Mouse (Mus musculus) hindbrain, embryonic 14.5 days (tissue): ENCODE data around the gene Yif1b. TPM values are rescaled to one million over a fixed set of nuclear protein-coding genes. Genes with fewer than 3 reads are reported as not detected.

Source experiments
- ATAC-seq: fragments of 200-750 bp; cut with Nextera tagmentation; 2 replicates; pipeline ENCODE4 v1.8.0; 2017; ENCODE audit warnings: moderate number of reproducible peaks, mild to moderate bottlenecking, moderate TSS enrichment, moderate library complexity; ENCODE audit not compliant: low FRiP score
- DNase-seq: peaks from one replicate; pipeline ENCODE4 v3.0.0-alpha.2; 2015; ENCODE audit warnings: low spot score
- H3K27ac ChIP-seq: fragments of 300-500 bp; sonication (generic); 2 replicates; pipeline ENCODE4 v1.5.1; 2014; ENCODE audit warnings: mild to moderate bottlenecking, moderate library complexity
- H3K27me3 ChIP-seq: fragments of 300-500 bp; sonication (generic); 2 replicates; pipeline ENCODE4 v1.6.1; 2014; ENCODE audit warnings: mild to moderate bottlenecking, low read length, mixed read lengths; ENCODE audit not compliant: control insufficient read depth, insufficient read depth
- H3K36me3 ChIP-seq: fragments of 300-500 bp; sonication (generic); replicated peaks from 2 replicates; pipeline ENCODE4 v1.6.1; 2014; ENCODE audit not compliant: control insufficient read depth, insufficient read depth
- H3K4me1 ChIP-seq: fragments of 300-500 bp; sonication (generic); replicated peaks from 2 replicates; pipeline ENCODE4 v1.6.1; 2014; ENCODE audit warnings: antibody characterized with exemption, low read length, mixed read lengths; ENCODE audit not compliant: control insufficient read depth, insufficient read depth
- H3K4me2 ChIP-seq: fragments of 300-500 bp; sonication (generic); replicated peaks from 2 replicates; pipeline ENCODE4 v1.6.1; 2014; ENCODE audit warnings: mild to moderate bottlenecking, moderate library complexity
- H3K4me3 ChIP-seq: fragments of 300-500 bp; sonication (generic); replicated peaks from 2 replicates; pipeline ENCODE4 v1.5.1; 2014; ENCODE audit warnings: mild to moderate bottlenecking, low read length
- H3K9ac ChIP-seq: fragments of 300-500 bp; sonication (generic); 2 replicates; pipeline ENCODE4 v1.6.1; 2014
- H3K9me3 ChIP-seq: fragments of 300-500 bp; sonication (generic); 2 replicates; pipeline ENCODE4 v1.6.1; 2016; ENCODE audit warnings: low read length; ENCODE audit not compliant: control insufficient read depth
- WGBS: fragments of 180-500 bp; shearing (Covaris S2); extraction: QIAGEN DNeasy Blood & Tissue Kit; methylation state at CpG from one replicate; pipeline ENCODE4 v1.1.7; 2014; 5-methylcytosine and 5-hydroxymethylcytosine counted together
- polyA plus RNA-seq: library from polyadenylated mRNA; unstranded; fragments of >200 nt; fragmentation: Nextera tagmentation; extraction: Ambion mirVana; gene quantifications from 2 replicates; pipeline ENCODE4 v1.2.1, GENCODE M21; 2014

Yif1b gene
- polyA plus RNA-seq, 1 experiment from 2014 or later: 96.6 TPM

GRCm38 (mm10) chr7:29251166-29251565 lies 13.0 kb downstream of the Yif1b start:
- Histone ChIP-seq H3K9ac (no peak overlapping the region), H3K4me2 (no peak overlapping the region), H3K27ac (no peak overlapping the region), H3K4me3 (no peak overlapping the region), H3K9me3 (no peaks in the 10 kb centered on the region), H3K27me3 (peaks cover 23% of the 10 kb centered on the region), H3K4me1 (no peaks in the 10 kb centered on the region), H3K36me3 (no peaks in the 10 kb centered on the region)
- DNase-seq (no peak), ATAC-seq (no peak)
- WGBS: 90% methylated on average over 3 of the region's 3 CpGs

GRCm38 (mm10) chr7:29253842-29254241 lies 15.7 kb downstream of the Yif1b start:
- ATAC-seq (no peak), DNase-seq (no peak)
- Histone ChIP-seq H3K4me3 (no peak overlapping the region), H3K4me1 (no peaks in the 10 kb centered on the region), H3K36me3 (no peaks in the 10 kb centered on the region), H3K9me3 (no peaks in the 10 kb centered on the region), H3K9ac (no peak overlapping the region), H3K27ac (no peak overlapping the region), H3K4me2 (no peak overlapping the region), H3K27me3 (peaks cover 3% of the 10 kb centered on the region)
- 53% methylated on average over 5 of the region's 5 CpGs for WGBS

GRCm38 (mm10) chr7:29255875-29256274 lies 17.7 kb downstream of the Yif1b start:
- H3K27ac ChIP-seq: no peak overlapping the region
- no peaks in the 10 kb centered on the region for H3K36me3 ChIP-seq
- WGBS: 95% methylated on average over 4 of the region's 4 CpGs
- no peaks in the 10 kb centered on the region for H3K9me3 ChIP-seq
- no peak overlapping the region for H3K4me2 ChIP-seq
- H3K4me1 ChIP-seq: no peaks in the 10 kb centered on the region
- H3K9ac ChIP-seq: no peak overlapping the region
- no peaks in the 10 kb centered on the region for H3K27me3 ChIP-seq
- DNase-seq (no peak), ATAC-seq (no peak)
- no peak overlapping the region for H3K4me3 ChIP-seq

GRCm38 (mm10) chr7:29257368-29257767 lies 19.2 kb downstream of the Yif1b start:
- Histone ChIP-seq H3K9ac (no peak overlapping the region), H3K4me3 (no peak overlapping the region), H3K36me3 (no peaks in the 10 kb centered on the region), H3K4me1 (no peaks in the 10 kb centered on the region), H3K27ac (no peak overlapping the region), H3K9me3 (no peaks in the 10 kb centered on the region), H3K4me2 (no peak overlapping the region), H3K27me3 (no peaks in the 10 kb centered on the region)
- WGBS: 100% methylated on average over 1 of the region's 1 CpGs
- DNase-seq (no peak), ATAC-seq (no peak)

- Histone ChIP-seq H3K9ac (no peak overlapping the region), H3K27me3 (no peaks in the 10 kb centered on the region), H3K4me3 (no peak overlapping the region), H3K4me2 (no peak overlapping the region), H3K27ac (no peak overlapping the region), H3K36me3 (no peaks in the 10 kb centered on the region), H3K9me3 (no peaks in the 10 kb centered on the region), H3K4me1 (no peaks in the 10 kb centered on the region)
- DNase-seq: no peak
- 62% methylated on average over 10 of the region's 10 CpGs for WGBS
- no peak for ATAC-seq
These were observed 21.9 kb downstream of the Yif1b start for GRCm38 (mm10) chr7:29259781-29260730.

- ATAC-seq (no peak), DNase-seq (no peak)
- Histone ChIP-seq H3K4me2 (no peak overlapping the region), H3K27ac (no peak overlapping the region), H3K27me3 (no peaks in the 10 kb centered on the region), H3K4me1 (no peaks in the 10 kb centered on the region), H3K9ac (no peak overlapping the region), H3K4me3 (no peak overlapping the region), H3K36me3 (no peaks in the 10 kb centered on the region), H3K9me3 (no peaks in the 10 kb centered on the region)
- WGBS: 87% methylated on average over 6 of the region's 6 CpGs
These were observed 24.0 kb downstream of the Yif1b start for GRCm38 (mm10) chr7:29262151-29262550.

GRCm38 (mm10) chr7:29263831-29264230 lies 25.7 kb downstream of the Yif1b start:
- H3K27ac ChIP-seq: no peak overlapping the region
- no peaks in the 10 kb centered on the region for H3K36me3 ChIP-seq
- WGBS: 91% methylated on average over 3 of the region's 3 CpGs
- no peak overlapping the region for H3K4me2 ChIP-seq
- H3K4me3 ChIP-seq: no peak overlapping the region
- ATAC-seq (no peak), DNase-seq (no peak)
- no peak overlapping the region for H3K9ac ChIP-seq
- H3K27me3 ChIP-seq: no peaks in the 10 kb centered on the region
- no peaks in the 10 kb centered on the region for H3K9me3 ChIP-seq
- no peaks in the 10 kb centered on the region for H3K4me1 ChIP-seq

- WGBS: 82% methylated on average over 7 of the region's 7 CpGs
- H3K36me3 ChIP-seq: no peaks in the 10 kb centered on the region
- ATAC-seq (no peak), DNase-seq (no peak)
- H3K4me3 ChIP-seq: no peak overlapping the region
- no peaks in the 10 kb centered on the region for H3K27me3 ChIP-seq
- H3K9me3 ChIP-seq: no peaks in the 10 kb centered on the region
- H3K4me1 ChIP-seq: no peaks in the 10 kb centered on the region
- no peak overlapping the region for H3K9ac ChIP-seq
- no peak overlapping the region for H3K27ac ChIP-seq
- H3K4me2 ChIP-seq: no peak overlapping the region
These were observed 27.5 kb downstream of the Yif1b start for GRCm38 (mm10) chr7:29265636-29266035.

GRCm38 (mm10) chr7:29266931-29267330 lies 28.8 kb downstream of the Yif1b start:
- Histone ChIP-seq H3K4me1 (no peaks in the 10 kb centered on the region), H3K9me3 (no peaks in the 10 kb centered on the region), H3K4me2 (no peak overlapping the region), H3K27me3 (no peaks in the 10 kb centered on the region), H3K36me3 (no peaks in the 10 kb centered on the region), H3K4me3 (no peak overlapping the region), H3K9ac (no peak overlapping the region), H3K27ac (no peak overlapping the region)
- no peak for DNase-seq
- WGBS: 65% methylated on average over 4 of the region's 4 CpGs
- ATAC-seq: no peak
